ENCODE assay signal across 30 mouse cellular contexts in genomic region chr5:99297939-99298338, GRCm38 (mm10).
DNase-seq lines count a peak whose midpoint lies in the region; ATAC-seq and TF ChIP-seq lines count a peak whose summit lies in the region.
"Had no signal": no experiment of that assay in that cellular context is flagged by ENCODE, and none has a peak within 500 bp of the region (broad histone marks: within the 10 kb centered on the region; RNA-seq: fewer than 3 reads in every experiment).

No protein-coding gene starts in this region.

- WGBS in forebrain, embryonic 10.5 days, result 66% methylated on average over 4 of the region's 4 CpGs
- 52% methylated on average over 4 of the region's 4 CpGs for WGBS in forebrain, embryonic 12.5 days
- WGBS in lung, postnatal 0 days, result 44% methylated on average over 4 of the region's 4 CpGs
- 63% methylated on average over 4 of the region's 4 CpGs for WGBS in lung, adult 2 months
- WGBS in hindbrain, embryonic 16.5 days, result 67% methylated on average over 4 of the region's 4 CpGs

- H3K4me1 ChIP-seq in forebrain, embryonic 10.5 days, result peaks cover 6% of the 10 kb centered on the region; the same call in 1 of the 2 replicates
- 0 out of 2 replicates have a peak, but pooled peaks cover 5% of the 10 kb centered on the region for H3K4me1 ChIP-seq in forebrain, embryonic 12.5 days
- H3K4me1 ChIP-seq in lung, postnatal 0 days (ENCODE audit: insufficient read depth, low read depth, low read length), result no peaks in the 10 kb centered on the region
- H3K4me1 ChIP-seq in lung, adult 2 months (ENCODE audit: control insufficient read depth, insufficient read depth, low read length), result no peaks in the 10 kb centered on the region
- no peaks in the 10 kb centered on the region for H3K4me1 ChIP-seq in hindbrain, embryonic 16.5 days (ENCODE audit: control insufficient read depth, insufficient read depth, low read depth, low read length)
- H3K4me1 ChIP-seq: embryonic facial prominence, embryonic 12.5 days; hindbrain, embryonic 13.5 days; liver, embryonic 15.5 days; midbrain, embryonic 13.5 days had no signal

- H3K27ac ChIP-seq in forebrain, embryonic 10.5 days, result no peak overlapping the region
- H3K27ac ChIP-seq in forebrain, embryonic 12.5 days, result no peak overlapping the region
- H3K27ac ChIP-seq in lung, postnatal 0 days (ENCODE audit: low read length), result no peak overlapping the region
- no peak overlapping the region for H3K27ac ChIP-seq in hindbrain, embryonic 16.5 days (ENCODE audit: low read depth, low read length)
- H3K27ac ChIP-seq: embryonic facial prominence, embryonic 12.5 days; hindbrain, embryonic 13.5 days; liver, embryonic 15.5 days; macrophage; midbrain, embryonic 13.5 days had no signal

- no peak overlapping the region for H3K9ac ChIP-seq in forebrain, embryonic 12.5 days
- H3K9ac ChIP-seq in lung, postnatal 0 days (replicated peaks; ENCODE audit: low read depth), result no peak overlapping the region
- no peak overlapping the region for H3K9ac ChIP-seq in hindbrain, embryonic 16.5 days (ENCODE audit: low read depth, low read length)
- H3K9ac ChIP-seq: embryonic facial prominence, embryonic 12.5 days; forebrain, postnatal 0 days; hindbrain, embryonic 13.5 days; liver, embryonic 15.5 days; midbrain, embryonic 13.5 days had no signal

- ATAC-seq in forebrain, embryonic 12.5 days (ENCODE audit: low FRiP score), result no peak
- peak; percentile 87 for ATAC-seq in lung, postnatal 0 days
- no peak; the same call in 1 of the 2 replicates for ATAC-seq in hindbrain, embryonic 16.5 days
- ATAC-seq: activated CD4-positive, CD25-positive, alpha-beta regulatory T cell, adult 4 months; forebrain, postnatal 0 days; intestine, postnatal 0 days; midbrain, embryonic 13.5 days had no signal

- no peaks in the 10 kb centered on the region for H3K27me3 ChIP-seq in forebrain, embryonic 10.5 days (ENCODE audit: poor library complexity, severe bottlenecking)
- no peaks in the 10 kb centered on the region for H3K27me3 ChIP-seq in forebrain, embryonic 12.5 days
- H3K27me3 ChIP-seq in lung, postnatal 0 days (replicated peaks; ENCODE audit: insufficient read depth, low read length), result no peaks in the 10 kb centered on the region
- H3K27me3 ChIP-seq in hindbrain, embryonic 16.5 days (replicated peaks; ENCODE audit: control insufficient read depth, insufficient read depth, low read length), result no peaks in the 10 kb centered on the region
- H3K27me3 ChIP-seq: embryonic facial prominence, embryonic 12.5 days; liver, embryonic 15.5 days; midbrain, embryonic 13.5 days had no signal

- TF ChIP-seq CTCF in lung, postnatal 0 days (IDR thresholded peaks at IDR 0.05), result no peak
- no peak for TF ChIP-seq CTCF in lung, adult 2 months (IDR thresholded peaks at IDR 0.05; ENCODE audit: insufficient read depth, low read length)
- TF ChIP-seq CTCF in brain, embryonic 14.5 days (IDR thresholded peaks at IDR 0.05; ENCODE audit: borderline replicate concordance, extremely low read depth, insufficient read depth, insufficient read length), result no peak

- TF ChIP-seq EP300 in lung, postnatal 0 days (IDR thresholded peaks at IDR 0.05), result no peak

- H3K9me3 ChIP-seq in forebrain, embryonic 10.5 days, result no peaks in the 10 kb centered on the region
- no peaks in the 10 kb centered on the region for H3K9me3 ChIP-seq in forebrain, embryonic 12.5 days
- H3K9me3 ChIP-seq in lung, postnatal 0 days (ENCODE audit: low read length), result no peaks in the 10 kb centered on the region
- no peaks in the 10 kb centered on the region for H3K9me3 ChIP-seq in hindbrain, embryonic 16.5 days (ENCODE audit: control insufficient read depth, low read length)
- H3K9me3 ChIP-seq: embryonic facial prominence, embryonic 12.5 days; hindbrain, embryonic 13.5 days; liver, embryonic 15.5 days; midbrain, embryonic 13.5 days had no signal

- DNase-seq in forebrain, embryonic 10.5 days (ENCODE audit: extremely low spot score, low spot score), result peak; percentile 11
- peak; percentile 83 for DNase-seq in lung, postnatal 0 days (ENCODE audit: low spot score)
- no peak for DNase-seq in lung, adult 2 months
- peak; percentile 40 for DNase-seq in brain, embryonic 14.5 days (ENCODE audit: low read depth)
- DNase-seq in adipocyte (ENCODE audit: low spot score), result no peak
- DNase-seq: adrenal gland, adult 8-10 months; cerebellum, adult 11 months; cerebellum, adult 9-10 months; cerebellum, postnatal 36 days; forebrain, postnatal 0 days; gastrocnemius, postnatal 14 days; heart, adult 11 months; heart, postnatal 4 days; kidney, adult 9 months; kidney, postnatal 10 days; liver; retina, postnatal 1 day; right cerebral cortex, postnatal 14 days; thymus, adult 18-20 months; thymus, postnatal 25 days had no signal

- no peak for TF ChIP-seq POLR2A in lung, adult 2 months (IDR thresholded peaks at IDR 0.05; ENCODE audit: borderline replicate concordance, extremely low read depth, low read depth, low read length)
- TF ChIP-seq POLR2A in brain, embryonic 14.5 days (IDR thresholded peaks at IDR 0.05; ENCODE audit: borderline replicate concordance, extremely low read depth, insufficient read depth, insufficient read length, poor library complexity, severe bottlenecking), result no peak

- no peaks in the 10 kb centered on the region for H3K36me3 ChIP-seq in forebrain, embryonic 10.5 days (replicated peaks)
- H3K36me3 ChIP-seq in forebrain, embryonic 12.5 days (replicated peaks), result no peaks in the 10 kb centered on the region
- no peaks in the 10 kb centered on the region for H3K36me3 ChIP-seq in lung, postnatal 0 days (ENCODE audit: insufficient read depth, low read length)
- no peaks in the 10 kb centered on the region for H3K36me3 ChIP-seq in hindbrain, embryonic 16.5 days (ENCODE audit: control insufficient read depth, insufficient read depth, low read length)
- H3K36me3 ChIP-seq: embryonic facial prominence, embryonic 12.5 days; hindbrain, embryonic 13.5 days; liver, embryonic 15.5 days; midbrain, embryonic 13.5 days had no signal

- no peak overlapping the region for H3K4me3 ChIP-seq in forebrain, embryonic 10.5 days
- no peak overlapping the region for H3K4me3 ChIP-seq in forebrain, embryonic 12.5 days (replicated peaks)
- no peak overlapping the region for H3K4me3 ChIP-seq in lung, postnatal 0 days (ENCODE audit: low read depth, low read length)
- no peak overlapping the region for H3K4me3 ChIP-seq in lung, adult 2 months (replicated peaks; ENCODE audit: extremely low read depth, low read depth, low read length)
- H3K4me3 ChIP-seq in hindbrain, embryonic 16.5 days (ENCODE audit: low read length), result no peak overlapping the region
- H3K4me3 ChIP-seq: embryonic facial prominence, embryonic 12.5 days; hindbrain, embryonic 13.5 days; liver, embryonic 15.5 days; midbrain, embryonic 13.5 days had no signal

- H3K4me2 ChIP-seq in forebrain, embryonic 12.5 days, result no peak overlapping the region
- H3K4me2 ChIP-seq in lung, postnatal 0 days (replicated peaks; ENCODE audit: low read depth, low read length), result no peak overlapping the region
- no peak overlapping the region for H3K4me2 ChIP-seq in hindbrain, embryonic 16.5 days (ENCODE audit: low read length)
- H3K4me2 ChIP-seq: embryonic facial prominence, embryonic 12.5 days; heart, embryonic 11.5 days; hindbrain, embryonic 13.5 days; liver, embryonic 15.5 days; midbrain, embryonic 13.5 days had no signal

Comparison
In these comparisons a context has a peak if more than half of its experiments do, and no peak if none do; other contexts are left out.
1. DNase-seq: peak in forebrain, embryonic 10.5 days (single experiment), lung, postnatal 0 days (single experiment) and brain, embryonic 14.5 days (single experiment); none in lung, adult 2 months (single experiment) and adipocyte (single experiment).